Mouse (Mus musculus) heart, embryonic 15.5 days (tissue): ENCODE results near the gene Ankrd54. TPM values are rescaled to one million over a fixed set of nuclear protein-coding genes. Genes with fewer than 3 reads are reported as not detected.
A peak's percentile ranks its signal among the peaks of the same experiment; 100 is the strongest.

Experiments used
- ATAC-seq: fragments of 200-750 bp; cut with Nextera tagmentation; replicated peaks from 2 replicates; pipeline ENCODE4 v1.8.0; 2017; ENCODE audit warnings: low read depth, moderate TSS enrichment; ENCODE audit not compliant: insufficient number of reproducible peaks, insufficient read depth, low FRiP score
- H3K27ac ChIP-seq: fragments of 300-500 bp; sonication (generic); 2 replicates; pipeline ENCODE4 v1.5.1; 2015; ENCODE audit warnings: mild to moderate bottlenecking, inconsistent platforms
- H3K27me3 ChIP-seq: fragments of 300-500 bp; sonication (generic); 2 replicates; pipeline ENCODE4 v1.6.1; 2015; ENCODE audit warnings: inconsistent platforms
- H3K36me3 ChIP-seq: fragments of 300-500 bp; sonication (generic); 2 replicates; pipeline ENCODE4 v1.6.1; 2015; ENCODE audit warnings: mild to moderate bottlenecking, inconsistent platforms
- H3K4me1 ChIP-seq: fragments of 300-500 bp; sonication (generic); replicated peaks from 2 replicates; pipeline ENCODE4 v1.6.1; 2015; ENCODE audit warnings: inconsistent platforms
- H3K4me2 ChIP-seq: fragments of 300-500 bp; sonication (generic); 2 replicates; pipeline ENCODE4 v1.6.1; 2015; ENCODE audit warnings: inconsistent platforms, mild to moderate bottlenecking, moderate library complexity
- H3K4me3 ChIP-seq: fragments of 300-500 bp; sonication (generic); 2 replicates; pipeline ENCODE4 v1.5.1; 2015; ENCODE audit warnings: mild to moderate bottlenecking, inconsistent platforms
- H3K9ac ChIP-seq: fragments of 300-500 bp; sonication (generic); 2 replicates; pipeline ENCODE4 v1.6.1; 2015; ENCODE audit warnings: mild to moderate bottlenecking, inconsistent platforms
- H3K9me3 ChIP-seq: fragments of 300-500 bp; sonication (generic); replicated peaks from 2 replicates; pipeline ENCODE4 v1.6.1; 2016; ENCODE audit warnings: inconsistent platforms
- WGBS: fragments of 180-500 bp; shearing (Covaris S2); methylation state at CpG from one replicate; pipeline ENCODE4 v1.1.7; 2015; ENCODE audit warnings: mixed read lengths; 5-methylcytosine and 5-hydroxymethylcytosine counted together
- polyA plus RNA-seq: library from polyadenylated mRNA; unstranded; fragments of >200 nt; fragmentation: Nextera tagmentation; extraction: Ambion mirVana; gene quantifications from 2 replicates; pipeline ENCODE4 v1.2.1, GENCODE M21; 2015

The Ankrd54 gene
- polyA plus RNA-seq, 1 experiment from 2014 or later = 20.4 TPM

DNA sequence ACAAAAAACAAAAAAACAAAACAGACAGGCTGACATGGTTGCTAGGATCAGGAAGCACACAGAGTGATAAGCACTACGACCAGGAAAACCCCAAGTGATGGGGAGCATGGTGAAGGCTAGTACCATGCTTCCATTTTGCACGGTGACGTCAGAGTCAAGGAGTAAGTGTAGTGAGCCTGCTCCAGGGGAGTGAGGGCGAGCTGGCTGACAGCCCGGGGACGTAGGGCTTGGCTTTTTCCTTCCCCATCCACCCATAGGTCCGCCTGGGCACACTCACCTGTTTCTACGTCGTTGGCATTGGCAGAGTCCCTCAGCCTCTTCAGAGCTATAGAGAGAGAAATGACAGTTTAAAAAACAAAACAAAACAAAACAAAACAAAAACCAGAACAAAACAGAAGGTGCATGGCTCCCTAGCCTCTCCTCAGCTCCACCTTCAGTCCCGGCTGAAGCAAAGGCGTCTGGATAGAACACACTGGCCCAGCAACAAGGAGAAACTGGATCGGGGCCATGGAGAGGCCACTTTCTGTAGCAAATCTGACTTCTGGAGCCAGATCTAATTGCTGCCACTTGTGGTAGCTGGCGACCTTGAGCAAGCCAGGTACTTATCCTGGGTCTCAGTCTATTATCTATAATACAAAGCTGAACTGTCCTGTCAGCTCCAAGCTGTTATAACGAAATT lies 1.7 kb downstream of the Ankrd54 start:
- no peak overlapping the region for H3K27ac ChIP-seq
- H3K36me3 ChIP-seq = peaks cover 46% of the 10 kb centered on the region
- no peak overlapping the region for H3K4me3 ChIP-seq
- no peaks in the 10 kb centered on the region for H3K9me3 ChIP-seq
- ATAC-seq = no peak
- WGBS = 73% methylated on average over 14 of the region's 14 CpGs
- peaks cover 17% of the 10 kb centered on the region for H3K4me1 ChIP-seq
- H3K4me2 ChIP-seq = no peak overlapping the region; the same call in 1 of the 2 replicates
- no peaks in the 10 kb centered on the region for H3K27me3 ChIP-seq
- no peak overlapping the region for H3K9ac ChIP-seq

DNA sequence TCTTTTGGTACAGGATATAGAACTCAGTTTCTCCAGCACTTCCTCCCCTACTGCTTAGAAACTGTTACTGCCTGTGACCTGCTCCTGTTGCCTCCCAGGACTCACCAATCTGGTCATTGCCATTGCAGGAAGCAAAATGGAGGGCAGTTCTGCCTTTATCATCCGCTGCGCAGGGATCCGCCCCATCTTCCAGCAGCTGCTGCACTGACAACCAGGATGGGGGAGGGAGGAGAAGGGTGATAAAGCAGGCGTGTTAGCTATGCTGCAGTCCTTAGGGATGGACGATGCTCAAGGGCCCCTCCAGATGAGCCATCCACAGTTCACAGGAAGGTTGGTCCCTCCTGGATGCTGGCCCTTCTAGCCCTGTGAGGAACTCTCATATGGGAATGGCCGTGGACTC lies 4.8 kb downstream of the Ankrd54 start:
- H3K36me3 ChIP-seq = peaks cover 77% of the 10 kb centered on the region

DNA sequence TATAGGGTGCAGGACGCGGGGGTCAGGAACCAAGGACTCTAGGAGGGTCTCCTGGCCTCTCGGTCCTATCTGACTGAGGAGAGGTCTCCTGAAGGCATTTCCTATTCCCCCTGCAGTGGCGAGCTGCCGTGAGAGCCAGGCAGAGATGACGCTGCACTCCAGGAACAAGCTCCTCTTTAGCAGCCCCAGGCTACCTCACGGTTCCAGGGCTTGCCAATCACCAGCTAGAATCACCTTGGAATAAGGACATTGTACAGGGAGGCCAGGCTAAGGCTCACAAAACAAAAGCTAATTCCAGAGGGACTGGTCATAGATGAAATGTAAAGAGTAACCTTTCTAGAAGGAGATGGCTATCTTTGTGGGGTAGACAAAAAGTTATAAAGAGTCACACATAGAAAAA lies 6.1 kb downstream of the Ankrd54 start:
- H3K4me1 ChIP-seq = peaks cover 7% of the 10 kb centered on the region
- no peaks in the 10 kb centered on the region for H3K27me3 ChIP-seq
- H3K9ac ChIP-seq = no peak overlapping the region
- no peak overlapping the region for H3K4me3 ChIP-seq
- no peak overlapping the region for H3K4me2 ChIP-seq
- no peaks in the 10 kb centered on the region for H3K9me3 ChIP-seq
- H3K27ac ChIP-seq = no peak overlapping the region
- WGBS = 86% methylated on average over 7 of the region's 7 CpGs
- H3K36me3 ChIP-seq = peaks cover 77% of the 10 kb centered on the region
- no peak for ATAC-seq

More for the DNA sequence above, 4.8 kb downstream of the Ankrd54 start:
- no peak overlapping the region for H3K4me3 ChIP-seq
- peaks cover 13% of the 10 kb centered on the region for H3K4me1 ChIP-seq
- no peak for ATAC-seq
- no peaks in the 10 kb centered on the region for H3K27me3 ChIP-seq
- no peak overlapping the region for H3K27ac ChIP-seq
- H3K9me3 ChIP-seq = no peaks in the 10 kb centered on the region
- H3K4me2 ChIP-seq = no peak overlapping the region
- no peak overlapping the region for H3K9ac ChIP-seq
- WGBS = 70% methylated on average over 6 of the region's 6 CpGs

DNA sequence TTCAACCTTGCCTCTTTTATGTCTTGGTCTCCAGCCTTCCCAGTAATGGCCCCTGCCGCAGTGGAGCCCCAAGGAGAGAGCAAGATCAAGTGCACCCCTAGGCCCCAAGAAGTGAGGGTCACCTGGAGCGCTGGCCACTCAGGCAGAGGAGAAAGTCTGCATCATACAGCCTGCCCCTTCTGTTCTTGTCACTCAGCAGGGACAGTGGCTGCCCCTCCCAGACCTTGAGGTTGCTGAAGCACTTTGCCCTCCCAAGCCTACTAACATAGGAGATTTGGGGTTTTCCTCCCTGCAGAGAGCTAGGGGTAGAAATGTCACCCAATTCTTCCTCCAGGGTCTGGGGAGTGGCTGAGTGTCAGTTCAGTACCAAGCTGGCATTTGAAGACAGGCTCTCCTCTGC lies 10.3 kb downstream of the Ankrd54 start:
- no peak for ATAC-seq
- Histone ChIP-seq H3K4me3 (no peak overlapping the region), H3K27me3 (peaks cover 4% of the 10 kb centered on the region; the same call in 1 of the 2 replicates), H3K27ac (no peak overlapping the region), H3K36me3 (peaks cover 45% of the 10 kb centered on the region), H3K4me2 (no peak overlapping the region), H3K9me3 (no peaks in the 10 kb centered on the region), H3K9ac (no peak overlapping the region), H3K4me1 (no peaks in the 10 kb centered on the region)
- 81% methylated on average over 2 of the region's 2 CpGs for WGBS

DNA sequence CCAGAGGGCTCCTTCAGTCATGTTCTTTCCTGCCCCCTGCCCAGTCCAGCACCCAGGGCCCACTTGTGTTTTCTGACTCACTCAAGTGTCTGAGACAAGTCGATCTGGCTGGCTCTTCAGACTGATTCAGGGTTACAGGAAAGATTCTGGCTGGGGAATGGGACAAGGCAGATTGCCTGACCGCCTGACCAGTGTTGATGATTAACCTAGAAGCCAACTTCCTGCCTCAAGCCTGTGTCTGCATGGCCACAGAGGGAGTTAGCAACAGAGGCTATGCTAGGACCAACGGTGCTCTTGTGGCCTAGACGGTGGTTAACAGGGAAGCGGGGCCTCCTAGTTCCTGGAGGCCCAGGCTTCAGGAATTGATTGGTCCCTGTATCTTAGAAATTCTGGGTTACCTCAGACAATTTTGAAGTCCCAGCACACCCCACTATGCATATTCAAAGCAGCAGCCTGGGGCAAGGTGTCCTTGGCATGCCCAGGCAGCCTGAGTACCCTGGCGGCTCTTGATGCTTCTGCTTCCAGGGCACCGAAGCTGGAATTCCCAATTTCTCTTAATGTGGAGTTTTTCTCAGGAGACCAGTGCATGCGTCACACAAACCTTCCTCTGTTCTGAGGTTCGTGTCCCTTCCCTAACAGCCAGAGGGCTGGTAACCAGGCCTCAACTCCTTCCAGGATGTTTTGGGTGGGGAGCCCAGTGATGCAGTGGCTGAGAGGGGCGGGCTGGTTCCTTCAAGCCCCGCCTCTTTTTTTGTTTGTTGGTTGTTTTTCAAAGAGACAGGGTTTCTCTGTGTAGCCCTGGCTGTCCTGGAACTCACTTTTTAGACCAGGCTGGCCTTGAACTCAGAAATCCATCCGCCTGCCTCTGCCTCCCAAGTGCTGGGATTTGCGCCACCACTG lies 11.0 kb downstream of the Ankrd54 start:
- ATAC-seq = no peak
- Histone ChIP-seq H3K27ac (no peak overlapping the region), H3K9me3 (no peaks in the 10 kb centered on the region), H3K36me3 (peaks cover 38% of the 10 kb centered on the region), H3K4me2 (no peak overlapping the region), H3K27me3 (peaks cover 4% of the 10 kb centered on the region; the same call in 1 of the 2 replicates), H3K4me3 (no peak overlapping the region), H3K4me1 (no peaks in the 10 kb centered on the region), H3K9ac (no peak overlapping the region)
- 65% methylated on average over 13 of the region's 13 CpGs for WGBS

DNA sequence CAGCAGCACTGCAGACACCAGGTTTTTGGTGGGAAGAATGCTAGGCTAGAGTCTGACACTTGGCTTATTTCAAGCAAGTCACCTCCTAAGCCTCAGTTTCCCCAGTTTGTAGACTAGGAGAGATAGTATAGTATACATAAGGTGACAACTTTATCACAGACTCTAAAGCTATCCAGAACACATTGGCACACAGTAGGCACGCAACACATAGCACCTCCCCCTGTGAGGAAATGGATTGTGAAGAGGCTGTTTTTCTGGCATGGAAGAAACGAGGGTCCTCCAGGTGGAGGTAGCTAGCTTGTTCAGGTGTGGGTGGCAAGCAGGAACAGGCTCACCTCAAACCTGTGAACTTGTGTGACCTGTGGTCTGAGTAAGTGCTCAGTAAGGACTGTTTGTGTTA lies 11.7 kb downstream of the Ankrd54 start:
- ATAC-seq = no peak
- no peak overlapping the region for H3K9ac ChIP-seq
- peaks cover 4% of the 10 kb centered on the region; the same call in 1 of the 2 replicates for H3K27me3 ChIP-seq
- no peaks in the 10 kb centered on the region for H3K9me3 ChIP-seq
- H3K4me3 ChIP-seq = no peak overlapping the region
- no peak overlapping the region for H3K27ac ChIP-seq
- H3K4me2 ChIP-seq = no peak overlapping the region
- peaks cover 31% of the 10 kb centered on the region for H3K36me3 ChIP-seq
- WGBS = 80% methylated on average over 2 of the region's 2 CpGs
- no peaks in the 10 kb centered on the region for H3K4me1 ChIP-seq

DNA sequence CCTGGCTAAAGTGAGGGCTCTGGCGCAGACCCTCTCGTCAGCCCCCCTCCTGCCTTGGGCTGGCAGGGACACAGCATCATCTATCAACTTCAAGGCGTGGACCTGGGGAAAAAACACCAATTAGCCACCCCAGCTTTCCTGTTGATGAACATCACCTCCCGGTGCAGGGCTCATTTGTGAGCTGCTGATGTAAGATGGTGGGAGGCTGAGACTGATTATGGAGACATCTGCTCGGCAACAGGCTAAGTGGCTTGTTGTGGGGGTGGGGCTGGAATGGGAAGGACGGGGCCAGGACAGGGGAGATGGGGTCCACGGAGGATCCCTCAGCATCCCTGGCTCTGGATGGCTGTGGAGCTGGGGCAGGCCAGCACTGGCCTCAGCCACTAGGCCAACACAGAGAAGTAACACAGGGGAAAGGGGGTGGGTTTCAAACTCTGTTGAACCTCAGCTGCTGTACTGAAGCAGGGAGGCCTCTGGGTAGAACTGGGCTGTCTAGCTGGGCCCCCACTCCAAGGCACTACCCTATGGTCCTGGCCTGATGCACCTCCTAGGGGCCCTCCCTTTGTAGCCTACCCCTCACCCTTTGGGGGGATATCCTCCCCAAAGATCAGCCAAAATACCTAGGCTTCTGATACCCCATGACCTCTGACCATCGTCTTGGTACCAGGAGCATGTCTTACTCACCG lies 12.4 kb downstream of the Ankrd54 start:
- no peak overlapping the region for H3K27ac ChIP-seq
- no peak for ATAC-seq
- 47% methylated on average over 9 of the region's 9 CpGs for WGBS

DNA sequence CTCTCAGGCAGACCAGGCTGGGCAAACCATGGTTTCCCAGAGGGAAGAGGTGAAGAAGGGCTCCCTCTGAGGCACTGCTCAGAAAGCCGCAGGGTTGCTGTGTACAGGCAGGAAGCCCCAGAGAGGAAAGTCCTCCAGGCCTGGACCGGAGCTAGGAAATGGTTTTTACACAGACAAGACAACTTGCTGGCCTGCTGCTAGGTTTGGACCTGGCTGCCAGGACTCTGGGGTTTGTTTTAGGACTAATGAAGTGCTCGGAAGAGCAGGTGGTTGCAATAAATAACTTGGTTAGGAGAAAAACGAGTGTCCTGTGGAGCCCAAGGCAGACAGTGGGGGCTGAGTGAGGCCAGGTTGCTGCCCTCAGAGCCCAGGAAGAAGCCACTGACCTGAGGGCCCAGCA lies 14.5 kb downstream of the Ankrd54 start:
- Histone ChIP-seq H3K27ac (no peak overlapping the region), H3K36me3 (peaks cover 3% of the 10 kb centered on the region), H3K4me2 (no peak overlapping the region), H3K9ac (no peak overlapping the region), H3K9me3 (no peaks in the 10 kb centered on the region), H3K4me1 (peaks cover 1% of the 10 kb centered on the region; the same call in 1 of the 2 replicates), H3K27me3 (peaks cover 19% of the 10 kb centered on the region), H3K4me3 (no peak overlapping the region)
- no peak for ATAC-seq
- 68% methylated on average over 4 of the region's 4 CpGs for WGBS

More for the DNA sequence above, 12.4 kb downstream of the Ankrd54 start:
- H3K36me3 ChIP-seq = peaks cover 24% of the 10 kb centered on the region
- no peak overlapping the region for H3K9ac ChIP-seq
- H3K4me1 ChIP-seq = no peaks in the 10 kb centered on the region
- H3K4me2 ChIP-seq = no peak overlapping the region
- H3K27me3 ChIP-seq = peaks cover 4% of the 10 kb centered on the region; the same call in 1 of the 2 replicates
- no peaks in the 10 kb centered on the region for H3K9me3 ChIP-seq
- no peak overlapping the region for H3K4me3 ChIP-seq

DNA sequence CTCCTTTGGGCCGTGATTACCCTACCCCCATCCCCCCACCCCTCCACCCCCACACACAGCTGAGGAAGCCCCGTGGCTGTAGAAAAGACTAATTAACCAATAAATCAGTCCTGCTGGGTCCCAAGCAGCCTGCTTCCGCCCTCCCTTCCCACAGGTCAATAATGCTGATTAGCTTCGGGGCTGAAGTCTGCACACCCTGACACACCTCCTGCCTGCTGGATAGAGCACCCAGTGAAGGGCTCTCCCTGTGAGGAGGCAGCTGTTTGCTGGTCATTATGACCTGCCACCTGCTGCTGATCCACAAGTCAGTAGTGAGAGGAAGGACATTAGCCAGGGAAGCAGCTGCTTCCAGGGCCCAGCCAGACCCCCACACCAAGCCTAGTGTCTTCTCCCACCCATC lies 17.9 kb downstream of the Ankrd54 start:
- H3K9me3 ChIP-seq = no peaks in the 10 kb centered on the region
- WGBS = 34% methylated on average over 4 of the region's 4 CpGs

DNA sequence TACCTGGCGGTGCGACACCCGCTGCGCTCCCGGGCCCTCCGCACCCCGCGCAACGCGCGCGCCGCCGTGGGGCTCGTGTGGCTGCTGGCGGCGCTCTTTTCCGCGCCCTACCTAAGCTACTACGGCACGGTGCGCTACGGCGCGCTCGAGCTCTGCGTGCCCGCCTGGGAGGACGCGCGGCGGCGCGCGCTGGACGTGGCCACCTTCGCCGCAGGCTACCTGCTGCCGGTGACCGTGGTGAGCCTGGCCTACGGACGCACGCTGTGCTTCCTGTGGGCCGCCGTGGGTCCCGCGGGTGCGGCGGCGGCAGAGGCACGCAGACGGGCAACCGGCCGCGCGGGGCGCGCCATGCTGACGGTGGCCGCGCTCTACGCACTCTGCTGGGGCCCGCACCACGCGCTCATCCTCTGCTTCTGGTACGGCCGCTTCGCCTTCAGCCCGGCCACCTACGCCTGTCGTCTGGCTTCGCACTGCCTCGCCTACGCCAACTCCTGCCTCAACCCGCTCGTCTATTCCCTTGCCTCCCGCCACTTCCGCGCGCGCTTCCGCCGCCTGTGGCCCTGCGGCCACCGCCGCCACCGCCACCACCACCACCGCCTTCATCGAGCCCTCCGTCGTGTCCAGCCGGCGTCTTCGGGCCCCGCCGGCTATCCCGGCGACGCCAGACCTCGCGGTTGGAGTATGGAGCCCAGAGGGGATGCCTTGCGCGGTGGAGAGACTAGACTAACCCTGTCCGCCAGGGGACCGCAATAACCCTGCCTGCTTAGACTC lies 19.8 kb downstream of the Ankrd54 start:
- under 1% methylated on average over 68 of the region's 105 CpGs for WGBS
- Histone ChIP-seq H3K36me3 (no peaks in the 10 kb centered on the region), H3K4me2 (peak overlapping the region; percentile 97), H3K27ac (no peak overlapping the region), H3K9ac (peak overlapping the region; percentile 45), H3K4me3 (peak overlapping the region; percentile 58), H3K4me1 (peaks cover 28% of the 10 kb centered on the region), H3K9me3 (no peaks in the 10 kb centered on the region), H3K27me3 (peaks cover 54% of the 10 kb centered on the region)
- no peak for ATAC-seq

More for the DNA sequence above, 17.9 kb downstream of the Ankrd54 start:
- no peak overlapping the region for H3K9ac ChIP-seq
- no peak overlapping the region for H3K4me2 ChIP-seq
- H3K4me3 ChIP-seq = no peak overlapping the region
- no peaks in the 10 kb centered on the region for H3K36me3 ChIP-seq
- no peak for ATAC-seq
- no peak overlapping the region for H3K27ac ChIP-seq
- H3K4me1 ChIP-seq = peaks cover 22% of the 10 kb centered on the region
- H3K27me3 ChIP-seq = peaks cover 52% of the 10 kb centered on the region
